Mouse (Mus musculus): Measurements from ENCODE around the gene Tmub1.

The Tmub1 gene

DNA sequence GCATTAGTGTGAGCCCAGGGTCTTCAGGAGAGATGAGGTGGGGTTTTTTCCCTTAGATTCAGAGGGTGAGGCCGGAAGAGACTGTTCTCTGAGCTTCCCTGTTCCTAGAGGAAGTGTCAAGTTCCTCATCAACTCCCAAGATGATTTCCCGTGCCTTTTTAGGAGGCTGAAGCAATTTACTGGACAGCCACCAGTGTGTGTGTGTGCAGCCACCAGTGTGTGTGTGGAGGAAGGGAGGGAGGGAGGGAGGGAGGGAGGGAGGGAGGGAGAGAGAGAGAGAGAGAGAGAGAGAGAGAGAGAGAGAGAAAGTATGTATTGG is 6.3 kb upstream of the Tmub1 start:
- no peak for DNase-seq (ENCODE audit: low spot score in 2 of 2)

DNA sequence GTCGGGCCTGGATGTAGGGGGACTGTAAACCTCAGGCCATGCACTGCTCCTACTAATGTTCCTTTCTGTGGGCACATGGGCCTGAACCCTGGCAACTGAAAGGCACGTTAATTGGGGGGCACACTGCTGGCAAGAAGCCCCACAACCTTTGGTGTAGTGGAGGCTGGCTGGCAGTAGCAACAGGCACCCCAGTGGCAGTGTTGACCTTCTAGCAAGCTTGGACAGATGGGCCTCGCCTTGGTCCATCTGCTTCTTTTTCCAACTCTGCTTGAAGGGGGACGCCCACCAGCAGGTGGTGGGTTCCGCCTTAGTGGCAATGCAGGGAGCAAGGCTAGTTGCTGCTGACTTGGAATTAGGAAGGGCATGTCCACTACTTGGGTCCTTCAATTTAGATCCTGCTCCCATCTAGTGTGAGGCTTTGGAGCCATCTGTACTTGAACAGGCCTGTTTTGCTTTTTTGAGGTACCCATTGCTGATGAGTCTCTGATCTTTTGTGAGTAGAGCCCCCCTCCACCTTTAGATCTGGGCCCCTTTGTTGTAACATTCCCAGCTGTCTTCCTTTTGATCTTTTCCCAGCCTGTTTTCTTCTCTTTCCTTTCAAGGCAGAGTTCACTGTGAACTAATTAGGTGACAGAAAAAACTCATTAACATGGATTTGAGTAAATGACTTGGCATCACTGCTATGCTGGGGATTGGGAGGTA is 5.8 kb upstream of the Tmub1 start:
- no peak for DNase-seq (ENCODE audit: low spot score in 2 of 2)

DNA sequence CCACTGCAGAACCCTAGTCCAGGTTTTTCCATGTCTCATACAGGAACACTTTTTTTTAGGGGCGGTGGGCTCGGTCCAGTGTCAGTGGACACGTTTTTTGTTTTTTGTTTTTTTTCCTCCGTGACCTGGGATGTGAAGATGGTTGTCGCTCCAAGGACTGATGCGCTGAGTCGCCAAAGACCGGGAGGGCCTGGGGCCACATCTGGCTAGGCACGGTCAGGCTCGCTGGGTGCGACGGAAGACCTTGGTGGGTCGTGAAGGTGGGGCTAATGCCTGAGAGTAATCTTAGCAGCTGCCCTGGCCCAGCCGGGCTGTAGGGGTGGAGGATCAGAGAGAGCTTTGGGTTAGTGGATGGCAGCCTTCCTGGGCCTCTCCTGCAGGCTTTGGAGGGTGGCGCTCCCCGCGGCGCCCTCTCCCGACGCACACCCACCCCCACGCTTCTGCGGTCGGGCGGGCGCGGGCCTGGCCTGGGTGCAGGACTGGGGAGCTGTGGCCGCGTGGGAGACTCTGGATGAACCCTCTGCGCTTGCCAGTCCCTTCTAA is 5.1 kb upstream of the Tmub1 start:
- DNase-seq (ENCODE audit: low spot score in 2 of 2), result peak in 1 of 2 experiments; percentile 31

DNA sequence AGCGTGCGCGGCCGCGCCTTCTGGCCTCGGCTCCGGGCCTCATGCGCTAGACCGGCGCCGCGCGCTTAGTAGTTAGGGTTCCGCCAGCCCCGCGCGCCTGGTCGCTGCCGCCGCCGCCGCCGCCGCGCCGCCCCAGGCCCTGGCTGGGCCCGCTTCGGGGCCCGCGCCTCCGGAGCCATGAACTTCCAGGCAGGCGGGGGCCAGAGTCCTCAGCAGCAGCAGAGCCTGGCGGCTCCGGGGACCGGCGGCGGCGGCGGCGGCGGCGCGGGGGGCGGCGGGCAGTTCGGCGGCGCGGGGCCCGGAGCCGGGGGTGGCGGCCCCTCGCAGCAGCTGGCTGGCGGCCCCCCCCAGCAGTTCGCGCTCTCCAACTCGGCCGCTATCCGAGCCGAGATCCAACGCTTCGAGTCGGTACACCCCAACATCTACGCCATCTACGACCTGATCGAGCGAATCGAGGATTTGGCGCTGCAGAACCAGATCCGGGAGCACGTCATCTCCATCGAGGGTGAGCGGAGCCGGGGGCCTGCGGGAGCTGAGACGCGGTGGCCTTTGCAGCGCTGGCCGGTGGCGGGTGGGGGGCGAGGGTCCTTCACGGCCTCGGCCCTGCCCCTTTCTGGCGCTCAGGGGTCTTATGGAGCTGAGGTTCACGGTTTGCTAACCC is 4.5 kb upstream of the Tmub1 start, which contains the start of gene Agap3:
Gene Agap3 (plus strand): TSS at position 148 of the 661 bp plus-strand sequence.
- DNase-seq (ENCODE audit: low spot score in 2 of 2), result peak in 1 of 2 experiments; percentile 31

DNA sequence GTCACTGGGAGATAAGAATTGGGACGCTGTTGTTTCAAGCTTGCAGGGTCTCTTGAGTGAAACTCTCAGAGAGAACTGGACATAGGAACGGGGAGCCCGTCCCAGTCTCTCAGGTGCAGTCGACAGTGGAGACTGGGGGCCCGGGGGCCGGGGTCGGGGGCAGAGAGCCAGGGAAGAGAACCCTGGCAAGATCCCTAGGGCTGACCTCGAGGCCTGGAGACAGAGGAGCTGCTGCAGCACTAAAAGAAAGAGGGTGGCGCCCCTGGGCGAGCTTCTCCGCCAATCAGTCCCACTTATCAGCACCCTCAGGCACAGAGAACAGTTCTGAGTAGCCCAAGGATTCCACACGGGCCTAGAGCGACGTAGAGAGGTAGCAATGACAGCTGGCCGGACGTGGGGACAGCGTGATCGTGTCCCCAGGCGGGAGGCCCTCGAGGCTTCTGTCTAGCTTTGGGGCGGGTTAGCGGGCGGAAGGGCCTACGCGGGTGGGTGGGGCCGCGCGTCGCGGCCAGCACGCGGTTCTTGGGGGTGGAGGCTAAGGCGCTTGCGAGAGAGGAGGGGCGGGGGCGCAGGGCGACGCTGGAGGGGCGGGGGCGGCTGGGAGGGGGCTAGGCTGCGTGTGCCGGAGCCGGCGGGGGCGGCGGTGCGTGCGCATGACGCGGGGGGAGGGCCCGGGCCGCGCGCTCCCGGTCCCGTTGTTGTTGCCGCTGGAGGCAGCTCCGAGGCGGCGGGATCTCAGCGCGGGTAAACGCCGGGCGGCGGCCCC is 3.8 kb upstream of the Tmub1 start:
- peak; percentile 81 to 84 for DNase-seq (ENCODE audit: low spot score in 2 of 2)

DNA sequence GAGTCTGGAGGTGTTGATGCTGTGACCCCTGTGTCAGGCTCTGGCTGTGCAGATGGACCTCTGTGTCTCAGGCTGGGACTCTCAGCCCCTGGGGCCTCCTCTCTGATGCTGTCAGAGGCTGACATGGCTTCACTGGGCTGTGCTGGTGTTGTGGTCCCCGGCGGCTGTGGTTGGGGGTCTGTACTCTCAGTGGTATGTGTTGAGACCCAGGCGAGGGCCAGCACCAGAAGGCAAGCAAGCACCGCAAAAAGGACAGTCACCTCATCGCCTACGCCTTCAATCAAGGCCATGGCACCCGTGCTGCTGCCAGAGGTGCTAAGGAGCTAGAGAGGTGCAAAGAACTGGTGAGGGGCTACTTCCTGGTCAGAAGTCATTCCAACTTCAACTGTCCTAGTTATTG is 1.0 kb downstream of the Tmub1 start:
- DNase-seq (ENCODE audit: low spot score in 2 of 2), result no peak

DNA sequence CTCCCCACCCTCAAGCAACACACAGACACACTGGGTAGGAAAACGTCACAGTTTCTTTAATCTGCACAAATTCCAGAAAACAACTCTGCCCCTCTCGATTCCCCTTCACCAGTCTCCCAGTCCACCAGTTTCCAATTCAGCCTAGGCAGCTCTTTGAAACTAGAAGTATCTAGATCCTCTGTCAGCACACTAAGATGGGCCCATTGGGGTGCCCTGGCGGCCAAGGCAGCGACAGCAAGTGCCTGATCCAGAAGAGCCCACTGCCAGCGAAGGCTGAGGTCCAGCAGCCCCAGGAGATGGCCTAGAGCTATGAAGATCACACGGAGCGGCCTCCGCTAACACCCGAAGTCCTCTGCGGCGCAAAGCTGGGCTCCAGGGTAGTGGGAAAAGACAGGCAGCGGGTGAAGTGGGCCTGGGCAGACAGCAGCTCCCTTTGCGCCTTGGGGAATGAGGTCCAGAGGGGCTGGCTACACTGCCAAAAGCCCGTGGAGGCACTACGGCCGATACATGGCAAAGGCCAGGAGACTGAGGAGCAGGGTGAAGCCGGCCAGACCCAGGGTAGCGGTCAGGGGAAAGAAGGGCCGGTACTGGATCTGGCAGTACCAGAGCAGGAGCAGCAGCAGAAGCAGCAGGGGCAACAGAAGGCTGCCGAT is 2.1 kb downstream of the Tmub1 start:
- DNase-seq (ENCODE audit: low spot score in 2 of 2), result no peak

DNA sequence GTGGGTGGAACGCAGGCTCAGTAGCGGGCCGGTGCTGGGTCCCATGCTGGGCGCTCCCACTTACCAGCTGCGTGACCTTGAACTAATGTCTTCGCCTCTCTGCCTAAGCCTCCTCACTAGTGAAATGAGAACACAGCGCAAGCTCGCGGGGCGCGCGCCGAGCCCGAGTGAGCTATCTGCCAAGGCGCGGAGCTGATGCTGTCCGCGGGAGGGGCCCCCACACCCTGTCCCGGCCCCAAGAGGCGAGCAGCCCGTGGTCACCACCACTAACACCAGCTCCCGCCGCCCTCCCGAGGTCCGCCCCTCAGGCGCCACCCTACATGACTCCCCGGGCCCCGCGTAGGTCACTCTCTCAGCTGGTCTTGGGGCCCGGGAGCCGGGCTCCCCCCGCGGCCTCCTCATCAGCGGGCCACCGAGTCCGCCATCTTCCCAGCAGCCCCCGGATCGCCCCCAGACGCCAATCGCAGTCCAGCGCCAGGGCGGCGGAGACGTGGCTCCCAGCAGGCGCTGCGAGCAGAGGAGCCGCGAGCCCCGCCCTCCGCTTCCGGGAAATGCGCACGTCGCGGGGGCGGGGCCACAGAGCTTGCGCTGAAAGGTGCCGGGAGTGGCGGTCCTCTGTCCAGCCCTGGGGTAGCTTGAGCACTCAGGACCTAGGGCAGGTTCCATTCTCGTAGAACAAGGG is 2.8 kb downstream of the Tmub1 start, which contains the start of gene Fastk:
Gene Fastk (minus strand): TSS at position 542 of the 682 bp plus-strand sequence.
- DNase-seq (ENCODE audit: low spot score in 2 of 2), result peak; percentile 92 to 94

DNA sequence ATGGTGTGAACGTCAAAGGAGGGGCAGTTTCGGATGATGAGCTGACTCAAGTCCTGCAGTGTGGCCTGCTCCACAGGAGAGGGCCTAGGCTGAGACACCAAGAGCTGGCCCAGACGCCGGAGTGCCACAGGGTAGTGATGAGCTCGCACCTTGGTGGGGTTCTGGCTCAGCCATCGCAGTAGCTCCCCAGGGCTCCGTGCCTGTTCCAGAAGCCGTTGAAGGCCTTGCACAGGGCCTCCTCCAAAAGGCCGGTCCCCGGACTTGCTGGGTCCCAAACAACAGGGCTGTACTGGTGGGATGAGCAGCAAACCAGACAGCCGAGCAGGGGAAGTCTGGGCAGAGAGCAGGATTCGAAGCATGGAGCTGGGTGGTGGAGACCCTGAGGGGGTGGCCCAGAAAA is 3.7 kb downstream of the Tmub1 start:
- DNase-seq (ENCODE audit: low spot score in 2 of 2), result no peak

DNA sequence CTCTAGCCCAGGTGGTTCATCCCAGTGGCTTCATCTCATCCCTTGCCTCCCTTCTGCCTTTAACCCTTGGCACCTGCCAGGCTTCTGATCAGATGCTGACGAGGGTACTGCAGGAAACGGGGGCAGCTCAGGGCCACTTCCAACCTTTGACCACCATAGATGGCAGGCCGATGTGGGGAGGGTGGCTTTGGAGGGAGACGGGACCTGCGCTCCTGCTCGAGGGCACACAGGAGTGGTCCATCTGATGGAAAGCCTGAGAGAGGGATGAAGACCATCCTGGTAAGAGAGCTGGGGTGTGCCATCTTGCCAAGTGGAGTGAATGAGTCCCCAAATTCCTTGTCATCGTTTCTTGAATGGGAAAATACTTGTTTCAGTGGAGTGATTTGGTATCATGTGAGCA is 4.5 kb downstream of the Tmub1 start:
- DNase-seq (ENCODE audit: low spot score in 2 of 2), result no peak

DNA sequence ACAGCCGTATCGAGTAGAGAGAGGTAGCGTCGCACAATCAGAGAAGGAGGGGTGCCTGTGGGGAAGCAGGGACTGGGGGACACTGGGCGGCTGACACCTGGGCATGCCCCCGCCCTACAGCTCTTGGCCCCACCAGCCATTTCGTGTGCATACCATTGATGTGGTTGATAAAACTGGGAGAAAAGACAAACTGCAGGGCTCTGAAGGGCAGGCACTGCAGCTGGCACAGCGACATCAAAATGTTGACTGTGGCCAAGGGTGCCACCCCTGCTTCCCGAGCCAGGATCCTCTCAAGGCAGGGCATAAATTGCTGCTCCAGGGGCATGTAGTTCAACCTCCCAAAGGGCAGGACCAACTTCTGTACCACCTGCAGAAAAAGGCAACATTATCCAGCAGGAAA is 5.6 kb downstream of the Tmub1 start:
- no peak for DNase-seq (ENCODE audit: low spot score in 2 of 2)

DNA sequence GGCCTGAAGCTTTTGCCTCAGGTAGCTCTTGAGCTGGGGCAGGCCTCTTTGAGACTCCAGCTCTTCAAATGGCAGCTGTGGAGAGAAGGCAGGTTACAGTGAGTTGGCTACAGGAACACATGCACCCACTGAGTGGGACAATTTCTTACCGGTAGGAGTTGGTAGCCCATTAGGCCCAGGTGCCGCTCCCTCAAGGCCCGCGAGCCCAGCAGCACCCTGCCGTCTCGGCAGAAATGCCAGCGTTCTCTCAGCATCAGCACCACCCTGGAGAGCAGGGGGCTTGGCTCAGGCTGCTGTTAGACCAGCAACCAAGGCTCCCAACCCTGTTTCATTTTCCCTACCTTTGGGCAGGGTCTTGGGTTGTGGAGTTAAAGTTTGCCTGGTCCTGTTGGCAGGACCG is 6.5 kb downstream of the Tmub1 start:
- no peak for DNase-seq (ENCODE audit: low spot score in 2 of 2)

DNA sequence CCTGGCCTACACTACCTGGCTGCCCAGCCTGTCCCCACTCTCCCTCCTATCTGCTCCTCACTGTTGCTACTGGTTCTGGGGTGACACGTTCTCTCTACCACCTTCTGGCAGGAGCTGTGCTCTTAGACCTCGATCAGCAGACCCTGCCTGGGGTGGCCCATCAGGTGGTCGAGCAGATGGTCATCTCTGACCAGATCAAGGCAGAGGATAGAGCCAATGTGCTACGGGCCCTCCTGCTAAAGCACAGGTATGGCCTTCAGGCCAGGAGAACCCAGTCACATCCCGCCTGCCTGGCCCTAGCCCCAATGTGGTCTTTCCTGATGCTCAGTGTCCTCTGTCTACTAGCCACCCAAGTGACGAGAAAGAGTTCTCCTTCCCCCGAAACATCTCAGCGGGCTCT is 13.7 kb downstream of the Tmub1 start:
- DNase-seq (ENCODE audit: low spot score in 2 of 2), result no peak

DNA sequence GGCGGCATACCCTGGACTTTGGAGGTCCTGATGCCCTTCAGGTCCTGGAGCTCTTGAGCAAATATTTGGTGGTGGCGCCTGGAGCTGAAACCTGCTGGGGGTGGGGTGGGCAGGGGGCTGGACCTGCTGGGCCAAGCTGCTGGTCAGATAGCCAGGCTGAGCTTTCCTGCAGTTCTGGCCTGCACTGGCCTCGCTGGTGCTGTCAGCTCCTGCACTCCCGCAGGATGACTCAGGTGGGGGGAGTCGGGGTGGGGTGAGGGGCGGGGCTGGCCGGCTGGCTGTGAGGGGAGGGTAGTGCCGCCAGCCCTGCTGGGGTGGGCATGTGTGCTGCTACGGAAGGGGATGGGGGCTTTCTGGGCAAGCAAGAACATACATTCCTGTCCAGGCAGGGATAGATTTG is 19.1 kb downstream of the Tmub1 start:
- DNase-seq (ENCODE audit: low spot score in 2 of 2), result no peak

DNA sequence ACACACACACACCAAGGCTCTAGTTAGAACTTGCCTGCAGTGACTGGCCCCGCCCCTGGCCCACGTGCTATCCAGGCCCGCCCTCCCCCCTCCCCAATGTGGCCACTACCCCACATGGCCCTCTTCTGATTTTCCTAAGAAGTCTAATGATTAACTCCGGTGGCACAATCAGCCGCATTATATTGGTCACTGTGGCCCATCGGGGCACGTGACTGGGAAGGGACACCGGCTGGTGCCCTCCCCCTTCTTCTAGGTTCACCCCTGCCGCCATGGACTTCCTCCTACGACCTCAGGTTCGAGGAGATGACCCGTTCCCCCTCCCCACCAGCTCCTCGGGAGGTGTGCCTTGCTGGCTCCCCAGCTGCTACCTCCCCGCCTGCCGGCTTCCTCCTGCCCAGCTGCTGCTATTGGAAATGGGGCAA is 19.7 kb downstream of the Tmub1 start:
- DNase-seq (ENCODE audit: low spot score in 2 of 2), result no peak

DNA sequence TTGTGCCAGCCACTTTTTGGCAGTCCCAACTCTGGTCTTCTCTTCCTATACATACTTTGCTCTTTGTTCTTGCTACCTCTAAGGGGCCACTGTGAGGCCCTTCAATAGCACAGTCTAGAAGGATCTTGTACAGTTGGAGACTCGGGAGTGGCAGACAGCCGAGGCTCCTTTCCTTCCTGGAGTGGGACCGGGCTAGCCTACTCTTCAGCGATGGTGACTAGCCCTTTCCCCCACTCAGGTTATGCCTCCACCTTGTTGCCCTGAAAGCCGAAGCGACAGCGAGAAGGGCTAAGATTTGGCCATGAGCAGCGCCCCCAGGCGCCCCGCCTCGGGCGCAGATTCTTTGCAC is 20.4 kb downstream of the Tmub1 start:
- no peak for DNase-seq (ENCODE audit: low spot score in 2 of 2)

DNA sequence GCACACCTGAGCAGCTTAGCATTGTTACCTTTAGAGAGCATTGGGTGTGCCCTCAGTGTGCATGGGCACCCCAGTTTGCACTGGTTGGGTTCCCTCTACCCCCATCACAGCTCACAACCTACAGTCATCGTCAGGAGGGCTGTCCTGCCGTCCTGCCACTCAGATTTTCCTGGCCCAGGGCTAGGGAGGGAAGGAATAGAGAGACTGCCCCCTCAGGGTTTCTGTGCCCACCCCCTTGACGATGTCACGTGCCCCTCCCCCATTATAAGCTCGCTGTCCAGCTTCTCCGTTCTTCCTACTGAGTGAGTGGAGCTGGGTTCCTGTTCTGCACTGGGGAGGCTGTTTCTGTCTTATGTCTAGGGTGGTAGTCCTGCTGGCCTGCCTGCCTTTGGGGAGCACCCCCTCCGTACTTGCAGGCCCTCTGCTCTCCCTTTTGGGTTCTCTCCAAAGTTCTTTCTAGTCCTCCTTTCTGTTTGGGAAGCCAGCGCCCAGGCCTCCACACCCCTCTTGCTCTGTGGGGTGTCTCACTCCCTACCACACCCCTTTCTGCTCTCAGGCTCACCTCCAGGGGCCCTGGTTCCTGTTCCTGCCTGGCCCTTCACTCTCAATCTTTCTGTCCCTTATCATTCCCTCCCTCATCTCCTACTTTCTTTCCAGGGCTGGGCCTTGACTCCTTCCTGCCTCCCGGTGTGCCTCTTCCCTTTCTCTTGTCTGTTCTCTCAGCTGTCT is 20.9 kb downstream of the Tmub1 start:
- DNase-seq (ENCODE audit: low spot score in 2 of 2), result no peak

DNA sequence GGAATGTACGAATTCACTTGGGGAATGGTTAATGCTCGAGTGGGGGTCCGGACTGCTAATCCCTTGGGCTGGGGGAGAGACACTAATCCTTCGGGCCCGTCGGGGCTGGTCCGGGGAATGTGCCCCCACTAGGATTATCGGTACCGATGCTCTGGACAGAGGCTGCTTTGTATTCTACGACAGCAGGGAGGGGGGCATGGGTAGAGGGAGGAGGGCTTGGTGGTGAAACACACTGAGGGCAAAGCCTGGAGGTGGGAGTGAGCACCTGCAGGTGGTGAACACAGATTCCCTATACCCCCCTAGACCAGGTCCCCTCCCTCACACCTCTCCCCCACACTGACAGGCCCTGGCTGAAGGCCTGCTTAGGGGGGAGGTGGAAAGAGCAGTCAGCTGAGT is 21.6 kb downstream of the Tmub1 start:
- DNase-seq (ENCODE audit: low spot score in 2 of 2), result no peak

DNA sequence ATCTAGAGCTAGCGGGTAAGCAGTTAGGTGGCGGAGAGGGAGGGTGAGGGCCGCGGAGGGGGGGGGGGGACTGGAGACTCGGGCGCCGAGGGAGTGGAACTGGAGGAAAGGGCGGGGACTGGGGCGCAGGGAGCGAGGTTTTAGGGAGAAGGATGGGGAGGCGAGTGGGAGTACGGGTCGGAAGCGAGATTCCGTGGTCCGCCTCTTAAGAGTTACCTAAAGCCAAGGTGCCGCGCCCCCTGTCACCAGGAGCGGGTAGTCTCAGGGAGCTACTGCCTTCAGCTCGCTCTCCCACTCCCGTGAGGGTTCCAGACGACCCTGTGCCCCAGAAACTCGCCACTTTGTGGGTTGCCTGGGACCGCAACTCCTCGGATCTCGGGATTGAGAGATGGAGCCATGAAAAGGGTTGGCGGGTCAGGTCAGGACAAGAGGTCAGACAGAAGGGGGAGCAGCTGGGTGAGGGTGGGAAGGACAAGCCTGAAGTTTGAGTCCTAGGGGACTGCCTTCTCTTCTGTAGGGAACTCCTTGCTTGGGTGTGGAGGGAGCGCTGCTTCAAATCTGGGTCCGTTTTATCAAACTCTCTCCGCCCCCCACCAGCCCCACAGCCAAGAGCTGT is 22.1 kb downstream of the Tmub1 start:
- DNase-seq (ENCODE audit: low spot score in 2 of 2), result peak; percentile 52 to 64

DNA sequence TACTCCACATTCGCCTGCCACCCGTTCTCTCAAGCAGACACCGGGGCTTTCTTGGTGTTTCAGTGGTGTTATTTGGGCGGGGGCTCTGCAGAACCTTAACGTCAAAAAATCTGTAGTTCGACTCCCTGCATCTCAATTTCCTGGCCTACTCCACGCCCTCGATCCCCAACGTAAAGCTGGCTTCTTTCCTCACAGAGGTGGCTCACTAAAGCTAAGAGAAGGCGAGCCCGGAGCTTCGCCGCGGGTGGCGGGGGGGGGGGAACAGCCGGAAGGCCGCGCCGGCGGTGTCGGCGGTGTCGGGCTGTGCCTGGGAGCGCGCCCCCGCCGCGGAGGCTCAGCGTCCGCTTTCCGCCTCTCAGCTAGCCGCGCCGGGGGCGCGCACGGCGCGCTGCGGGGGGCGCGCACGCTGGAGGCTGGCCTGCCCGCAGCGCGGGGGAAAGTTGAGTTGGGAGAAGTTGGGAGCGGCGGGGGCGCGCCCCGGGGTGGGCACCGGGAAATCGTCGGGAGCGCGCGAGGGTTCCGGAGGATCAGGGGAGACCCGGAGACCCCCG is 22.7 kb downstream of the Tmub1 start:
- DNase-seq (ENCODE audit: low spot score in 2 of 2), result peak; percentile 80 to 84

Data from spleen, postnatal 36 days (tissue).